ENCODE assay signal across 24 mouse cellular contexts in genomic region chr11:100588462-100588861, GRCm38 (mm10). TPM values are rescaled to one million over a fixed set of nuclear protein-coding genes. Genes with fewer than 3 reads are reported as not detected.
DNase-seq lines count a peak whose midpoint lies in the region; ATAC-seq and TF ChIP-seq lines count a peak whose summit lies in the region.
"Had no signal": no experiment of that assay in that cellular context is flagged by ENCODE, and none has a peak within 500 bp of the region (broad histone marks: within the 10 kb centered on the region; RNA-seq: fewer than 3 reads in every experiment).

No protein-coding gene starts in this region.

- H3K27ac ChIP-seq in liver, postnatal 0 days (ENCODE audit: low read depth) = no peak overlapping the region
- no peak overlapping the region for H3K27ac ChIP-seq in liver, embryonic 12.5 days
- H3K27ac ChIP-seq in stomach, embryonic 16.5 days (ENCODE audit: low read length) = peak overlapping the region; percentile 34; the same call in 1 of the 2 replicates
- H3K27ac ChIP-seq: embryonic facial prominence, embryonic 15.5 days; gastrocnemius, adult 2 months; heart, embryonic 13.5 days; hindbrain, embryonic 13.5 days; kidney, embryonic 15.5 days; limb, embryonic 12.5 days; midbrain, embryonic 10.5 days; neural tube, embryonic 13.5 days had no signal

- H3K4me3 ChIP-seq in liver, postnatal 0 days (ENCODE audit: low read depth, low read length) = no peak overlapping the region
- H3K4me3 ChIP-seq in liver, embryonic 12.5 days = no peak overlapping the region
- no peak overlapping the region for H3K4me3 ChIP-seq in stomach, embryonic 16.5 days (replicated peaks; ENCODE audit: low read length)
- H3K4me3 ChIP-seq: embryonic facial prominence, embryonic 15.5 days; gastrocnemius, adult 2 months; heart, embryonic 13.5 days; hindbrain, embryonic 13.5 days; kidney, embryonic 15.5 days; limb, embryonic 12.5 days; midbrain, embryonic 10.5 days; neural tube, embryonic 13.5 days had no signal

- no peak for DNase-seq in liver, postnatal 0 days
- DNase-seq in CD4-positive, CD25-positive, alpha-beta regulatory T cell, adult 2 months (ENCODE audit: low read depth, low spot score) = peak; percentile 63
- peak; percentile 73 for DNase-seq in induced T-regulatory cell, adult 2 months (ENCODE audit: low read depth)
- DNase-seq in left cerebral cortex, adult 9 months (ENCODE audit: low spot score in 2 of 2) = no peak
- DNase-seq: cerebellum, adult 2 months; cerebellum, postnatal 36 days; forebrain, postnatal 0 days; gastrocnemius, adult 2 months; heart, adult 11 months; kidney, postnatal 4 days; lung, adult 18-20 months; thymus, postnatal 4 days had no signal

- no peaks in the 10 kb centered on the region for H3K9me3 ChIP-seq in liver, postnatal 0 days (ENCODE audit: low read length)
- no peaks in the 10 kb centered on the region for H3K9me3 ChIP-seq in liver, embryonic 12.5 days (replicated peaks)
- no peaks in the 10 kb centered on the region for H3K9me3 ChIP-seq in stomach, embryonic 16.5 days (replicated peaks; ENCODE audit: control insufficient read depth, low read length)
- H3K9me3 ChIP-seq: embryonic facial prominence, embryonic 15.5 days; G1E; heart, embryonic 13.5 days; hindbrain, embryonic 13.5 days; kidney, embryonic 15.5 days; limb, embryonic 12.5 days; midbrain, embryonic 10.5 days; neural tube, embryonic 13.5 days had no signal

- peak; percentile 54; the same call in 1 of the 2 replicates for ATAC-seq in liver, postnatal 0 days
- ATAC-seq in liver, embryonic 12.5 days = no peak
- no peak for ATAC-seq in stomach, embryonic 16.5 days (ENCODE audit: insufficient read depth, low FRiP score)
- ATAC-seq in frontal cortex, adult (ENCODE audit: low TSS enrichment) = no peak
- ATAC-seq: forebrain, postnatal 0 days; intestine, embryonic 16.5 days had no signal

- TF ChIP-seq EP300 in liver, postnatal 0 days (IDR thresholded peaks at IDR 0.05; ENCODE audit: low read depth) = no peak

- no peak for TF ChIP-seq CTCF in liver, postnatal 0 days (IDR thresholded peaks at IDR 0.05; ENCODE audit: low read depth)

- no peaks in the 10 kb centered on the region for H3K27me3 ChIP-seq in liver, postnatal 0 days (ENCODE audit: insufficient read depth, low read length)
- no peaks in the 10 kb centered on the region for H3K27me3 ChIP-seq in liver, embryonic 12.5 days (replicated peaks)
- no peaks in the 10 kb centered on the region for H3K27me3 ChIP-seq in stomach, embryonic 16.5 days (ENCODE audit: control insufficient read depth, insufficient read depth, low read length)
- H3K27me3 ChIP-seq: embryonic facial prominence, embryonic 15.5 days; heart, embryonic 13.5 days; hindbrain, embryonic 13.5 days; kidney, embryonic 15.5 days; limb, embryonic 12.5 days; neural tube, embryonic 13.5 days had no signal

- H3K4me1 ChIP-seq in liver, postnatal 0 days (ENCODE audit: insufficient read depth) = no peaks in the 10 kb centered on the region
- H3K4me1 ChIP-seq in liver, embryonic 12.5 days = no peaks in the 10 kb centered on the region
- H3K4me1 ChIP-seq in stomach, embryonic 16.5 days (ENCODE audit: control insufficient read depth, insufficient read depth, low read length) = no peaks in the 10 kb centered on the region
- H3K4me1 ChIP-seq: embryonic facial prominence, embryonic 15.5 days; heart, embryonic 13.5 days; hindbrain, embryonic 13.5 days; kidney, embryonic 15.5 days; limb, embryonic 12.5 days; midbrain, embryonic 10.5 days; neural tube, embryonic 13.5 days had no signal

- H3K36me3 ChIP-seq in liver, postnatal 0 days (replicated peaks; ENCODE audit: insufficient read depth, low read length) = peaks cover 94% of the 10 kb centered on the region
- H3K36me3 ChIP-seq in liver, embryonic 12.5 days = peaks cover 99% of the 10 kb centered on the region
- H3K36me3 ChIP-seq in stomach, embryonic 16.5 days (ENCODE audit: control insufficient read depth, insufficient read depth, low read length) = peaks cover 51% of the 10 kb centered on the region

- H3K9ac ChIP-seq in liver, postnatal 0 days (replicated peaks) = no peak overlapping the region
- H3K9ac ChIP-seq in liver, embryonic 12.5 days = no peak overlapping the region
- no peak overlapping the region for H3K9ac ChIP-seq in stomach, embryonic 16.5 days (ENCODE audit: low read length)
- H3K9ac ChIP-seq: embryonic facial prominence, embryonic 15.5 days; forebrain, postnatal 0 days; heart, embryonic 13.5 days; hindbrain, embryonic 13.5 days; kidney, embryonic 15.5 days; limb, embryonic 12.5 days; neural tube, embryonic 13.5 days had no signal

- H3K4me2 ChIP-seq in liver, postnatal 0 days (ENCODE audit: low read depth, low read length) = no peak overlapping the region
- H3K4me2 ChIP-seq in liver, embryonic 12.5 days = no peak overlapping the region
- no peak overlapping the region for H3K4me2 ChIP-seq in stomach, embryonic 16.5 days (ENCODE audit: low read depth, low read length)
- H3K4me2 ChIP-seq: embryonic facial prominence, embryonic 15.5 days; heart, embryonic 13.5 days; hindbrain, embryonic 13.5 days; kidney, embryonic 15.5 days; limb, embryonic 12.5 days; neural tube, embryonic 13.5 days had no signal

- WGBS in liver, postnatal 0 days (ENCODE audit: insufficient replicate concordance) = 86% methylated on average over 2 of the region's 2 CpGs
- WGBS in liver, embryonic 12.5 days (ENCODE audit: insufficient replicate concordance) = 82% methylated on average over 2 of the region's 2 CpGs
- WGBS in stomach, embryonic 16.5 days = 81% methylated on average over 2 of the region's 2 CpGs

RNA-seq across cellular contexts. Expression of gene Cnp, which starts 13.8 kb away (rescaled TPM):
- polyA plus RNA-seq in liver, postnatal 0 days (2015; fragmentation: Nextera tagmentation; extraction: Ambion mirVana) = 20.2 and 21.9 TPM in 2 replicates
- polyA plus RNA-seq in liver, embryonic 12.5 days (2016; fragmentation: Nextera tagmentation; extraction: Ambion mirVana) = 12.9 and 15.1 TPM in 2 replicates
- 38.9 and 40.6 TPM in 2 replicates for polyA plus RNA-seq in stomach, embryonic 16.5 days (2015; fragmentation: Nextera tagmentation; extraction: Ambion mirVana)

RNA-seq across cellular contexts. Expression of gene Nkiras2, which starts 30.6 kb away (rescaled TPM):
- polyA plus RNA-seq in liver, postnatal 0 days (2015; fragmentation: Nextera tagmentation; extraction: Ambion mirVana) = 18.3 and 19.2 TPM in 2 replicates
- polyA plus RNA-seq in liver, embryonic 12.5 days (2016; fragmentation: Nextera tagmentation; extraction: Ambion mirVana) = 22.5 and 24.4 TPM in 2 replicates
- polyA plus RNA-seq in stomach, embryonic 16.5 days (2015; fragmentation: Nextera tagmentation; extraction: Ambion mirVana) = 60.7 and 67.1 TPM in 2 replicates

RNA-seq across cellular contexts. Expression of gene Dnajc7, which starts 31.5 kb away (rescaled TPM):
- polyA plus RNA-seq in liver, postnatal 0 days (2015; fragmentation: Nextera tagmentation; extraction: Ambion mirVana) = 45.1 and 49.1 TPM in 2 replicates
- 109 and 122 TPM in 2 replicates for polyA plus RNA-seq in liver, embryonic 12.5 days (2016; fragmentation: Nextera tagmentation; extraction: Ambion mirVana)
- polyA plus RNA-seq in stomach, embryonic 16.5 days (2015; fragmentation: Nextera tagmentation; extraction: Ambion mirVana) = 209 and 214 TPM in 2 replicates

RNA-seq across cellular contexts. Expression of gene Ttc25, which starts 43.1 kb away (rescaled TPM):
- polyA plus RNA-seq in liver, postnatal 0 days (2015; fragmentation: Nextera tagmentation; extraction: Ambion mirVana) = 0.11 and 0.22 TPM in 2 replicates
- polyA plus RNA-seq in liver, embryonic 12.5 days (2016; fragmentation: Nextera tagmentation; extraction: Ambion mirVana) = 0.10 and 0.14 TPM in 2 replicates
- polyA plus RNA-seq in stomach, embryonic 16.5 days (2015; fragmentation: Nextera tagmentation; extraction: Ambion mirVana) = 0.40 and 0.60 TPM in 2 replicates

Comparison
In these comparisons a context has a peak if more than half of its experiments do, and no peak if none do; other contexts are left out.
1. DNase-seq: peak in CD4-positive, CD25-positive, alpha-beta regulatory T cell, adult 2 months (single experiment) and induced T-regulatory cell, adult 2 months (single experiment); none in liver, postnatal 0 days (single experiment) and left cerebral cortex, adult 9 months (0 of 2).